Mouse (Mus musculus) megakaryocyte-erythroid progenitor cell, adult 5-6 weeks (primary cell): ENCODE data around the gene Saa4. TPM values are rescaled to one million over a fixed set of nuclear protein-coding genes. Genes with fewer than 3 reads are reported as not detected.
A peak's percentile ranks its signal among the peaks of the same experiment; 100 is the strongest.
"Not testable (repeated sequence)": the region's sequence is repeated elsewhere in the genome, so short reads cannot be mapped to it uniquely, and the experiment has no call there.

Source experiments
- ATAC-seq: replicated peaks from 2 replicates; pipeline ENCODE4 v1.8.0; 2016; ENCODE audit warnings: mild to moderate bottlenecking, inconsistent platforms; ENCODE audit not compliant: severe bottlenecking, poor library complexity, low FRiP score, low TSS enrichment
- total RNA-seq, 2 experiments: library from RNA; stranded (forward) in 1 of 2; stranded (reverse) in 1 of 2; fragments of 200-1000, 215-1000 nt in 1 of 2; fragments of >200 nt in 1 of 2; fragmentation: Nextera tagmentation in 1 of 2; gene quantifications; 2 replicates each; pipeline ENCODE4 v1.2.3; 2014 to 2017

The Saa4 gene
- total RNA-seq, 2 experiments from 2014 or later = not detected

- ATAC-seq = no peak
Measured at GRCm38 (mm10) chr7:46718591-46719270, 13.7 kb downstream of the Saa4 start.

GRCm38 (mm10) chr7:46716897-46717296 is 15.5 kb downstream of the Saa4 start:
- ATAC-seq = no peak

- no peak for ATAC-seq
Measured at GRCm38 (mm10) chr7:46715600-46715999, 16.8 kb downstream of the Saa4 start, which contains the start of gene Saa3. Gene Saa3, minus strand, starts transcription at chr7:46715700.

GRCm38 (mm10) chr7:46714518-46714917 is 17.9 kb downstream of the Saa4 start:
- peak; percentile 45; the same call in 1 of the 2 replicates for ATAC-seq

- no peak for ATAC-seq
Measured at GRCm38 (mm10) chr7:46712250-46712649, 20.2 kb downstream of the Saa4 start.

- ATAC-seq = peak; percentile 98
Measured at GRCm38 (mm10) chr7:46710390-46710844, 22.0 kb downstream of the Saa4 start, which contains the start of gene Saal1. Gene Saal1, minus strand, starts transcription at chr7:46710680.

GRCm38 (mm10) chr7:46700521-46701025 is 31.8 kb downstream of the Saa4 start:
- no peak for ATAC-seq

- peak; percentile 75 for ATAC-seq
Measured at GRCm38 (mm10) chr7:46696754-46697153, 35.6 kb downstream of the Saa4 start.

GRCm38 (mm10) chr7:46686827-46687226 is 45.6 kb downstream of the Saa4 start:
- no peak for ATAC-seq

- ATAC-seq = no peak
Measured at GRCm38 (mm10) chr7:46680732-46681131, 51.7 kb downstream of the Saa4 start.

- ATAC-seq = not testable (repeated sequence)
Measured at GRCm38 (mm10) chr7:46679044-46679443, 53.4 kb downstream of the Saa4 start.

- no peak for ATAC-seq
Measured at GRCm38 (mm10) chr7:46678417-46678816, 54.0 kb downstream of the Saa4 start.

Other genes with a start within 250 kb of the Saa4 start
- gene Sergef, start 92.8 kb downstream of the Saa4 start, total RNA-seq (2014; fragmentation: Nextera tagmentation) = 8.6 and 17.3 TPM in 2 replicates
- 9.0 and 10.2 TPM in 2 replicates for gene Sergef, start 92.8 kb downstream of the Saa4 start, total RNA-seq (2017)
- not detected in 2 replicates for gene Tph1, start 60.1 kb downstream of the Saa4 start, total RNA-seq (2014; fragmentation: Nextera tagmentation)
- not detected in 2 replicates for gene Tph1, start 60.1 kb downstream of the Saa4 start, total RNA-seq (2017)
- gene Saal1, start 21.9 kb downstream of the Saa4 start, total RNA-seq (2014; fragmentation: Nextera tagmentation) = 19.2 and 19.7 TPM in 2 replicates
- 20.5 and 23.1 TPM in 2 replicates for gene Saal1, start 21.9 kb downstream of the Saa4 start, total RNA-seq (2017)
- not detected in 2 replicates for gene Saa3, start 16.9 kb downstream of the Saa4 start, total RNA-seq (2014; fragmentation: Nextera tagmentation)
- gene Saa3, start 16.9 kb downstream of the Saa4 start, total RNA-seq (2017) = not detected in 2 replicates
- gene Saa1, start 10.4 kb upstream of the Saa4 start, total RNA-seq (2014; fragmentation: Nextera tagmentation) = not detected in 2 replicates
- not detected in 2 replicates for gene Saa1, start 10.4 kb upstream of the Saa4 start, total RNA-seq (2017)
- gene Saa2, start 19.2 kb upstream of the Saa4 start, total RNA-seq (2014; fragmentation: Nextera tagmentation) = not detected in 2 replicates
- gene Saa2, start 19.2 kb upstream of the Saa4 start, total RNA-seq (2017) = not detected in 2 replicates
- 21.2 and 21.7 TPM in 2 replicates for gene Hps5, start 63.5 kb upstream of the Saa4 start, total RNA-seq (2014; fragmentation: Nextera tagmentation)
- 16.2 and 25.1 TPM in 2 replicates for gene Hps5, start 63.5 kb upstream of the Saa4 start, total RNA-seq (2017)
- 64.4 and 68.6 TPM in 2 replicates for gene Gtf2h1, start 63.5 kb upstream of the Saa4 start, total RNA-seq (2014; fragmentation: Nextera tagmentation)
- gene Gtf2h1, start 63.5 kb upstream of the Saa4 start, total RNA-seq (2017) = 144 and 158 TPM in 2 replicates
- 663 and 668 TPM in 2 replicates for gene Ldha, start 108.9 kb upstream of the Saa4 start, total RNA-seq (2014; fragmentation: Nextera tagmentation)
- 397 and 483 TPM in 2 replicates for gene Ldha, start 108.9 kb upstream of the Saa4 start, total RNA-seq (2017)
- gene Ldhc, start 128.6 kb upstream of the Saa4 start, total RNA-seq (2014; fragmentation: Nextera tagmentation) = not detected in 2 replicates
- gene Ldhc, start 128.6 kb upstream of the Saa4 start, total RNA-seq (2017) = not detected in 2 replicates
- 69.9 and 95.9 TPM in 2 replicates for gene Tsg101, start 187.4 kb upstream of the Saa4 start, total RNA-seq (2014; fragmentation: Nextera tagmentation)
- 42.1 and 79.1 TPM in 2 replicates for gene Tsg101, start 187.4 kb upstream of the Saa4 start, total RNA-seq (2017)
- 11.1 and 12.0 TPM in 2 replicates for gene Uevld, start 225.9 kb upstream of the Saa4 start, total RNA-seq (2014; fragmentation: Nextera tagmentation)
- gene Uevld, start 225.9 kb upstream of the Saa4 start, total RNA-seq (2017) = 7.9 and 8.0 TPM in 2 replicates